Mouse (Mus musculus) heart, postnatal 0 days (tissue): ENCODE measurements around the gene Nr4a3. TPM values are rescaled to one million over a fixed set of nuclear protein-coding genes. Genes with fewer than 3 reads are reported as not detected.
A peak's percentile ranks its signal among the peaks of the same experiment; 100 is the strongest.

Experiments
- ATAC-seq: fragments of 200-750 bp; cut with Nextera tagmentation; 2 replicates; pipeline ENCODE4 v1.8.0; 2017; ENCODE audit warnings: low read depth, moderate number of reproducible peaks, moderate library complexity; ENCODE audit not compliant: insufficient read depth
- DNase-seq: peaks from one replicate; pipeline ENCODE4 v3.0.0-alpha.2; 2016; ENCODE audit warnings: low spot score
- H3K27ac ChIP-seq: fragments of 300-500 bp; sonication (generic); 2 replicates; pipeline ENCODE4 v1.5.1; 2014; ENCODE audit warnings: low read depth, mild to moderate bottlenecking
- H3K27me3 ChIP-seq: fragments of 300-500 bp; sonication (generic); 2 replicates; pipeline ENCODE4 v1.6.1; 2014; ENCODE audit warnings: low read length, mixed read lengths; ENCODE audit not compliant: control insufficient read depth, insufficient read depth
- H3K36me3 ChIP-seq: fragments of 300-500 bp; sonication (generic); replicated peaks from 2 replicates; pipeline ENCODE4 v1.6.1; 2014; ENCODE audit warnings: low read length, mixed read lengths; ENCODE audit not compliant: control insufficient read depth, insufficient read depth
- H3K4me1 ChIP-seq: fragments of 300-500 bp; sonication (generic); 2 replicates; pipeline ENCODE4 v1.6.1; 2014; ENCODE audit warnings: antibody characterized with exemption; ENCODE audit not compliant: control insufficient read depth, insufficient read depth
- H3K4me2 ChIP-seq: fragments of 300-500 bp; sonication (generic); 2 replicates; pipeline ENCODE4 v1.6.1; 2014; ENCODE audit warnings: low read depth, mild to moderate bottlenecking, low read length, moderate library complexity
- H3K4me3 ChIP-seq: fragments of 300-500 bp; sonication (generic); 2 replicates; pipeline ENCODE4 v1.5.1; 2014; ENCODE audit warnings: low read depth, low read length
- H3K9ac ChIP-seq: fragments of 300-500 bp; sonication (generic); replicated peaks from 2 replicates; pipeline ENCODE4 v1.6.1; 2014; ENCODE audit warnings: low read depth, low read length, mixed read lengths
- H3K9me3 ChIP-seq: fragments of 300-500 bp; sonication (generic); replicated peaks from 2 replicates; pipeline ENCODE4 v1.6.1; 2016; ENCODE audit warnings: low read length; ENCODE audit not compliant: control insufficient read depth
- CTCF ChIP-seq: IDR thresholded peaks from 2 replicates; pipeline ENCODE4 v1.5.1; 2016; ENCODE audit warnings: antibody characterized with exemption, control low read depth, low read depth
- EP300 ChIP-seq: IDR thresholded peaks from 2 replicates; pipeline ENCODE4 v1.6.1; 2016; ENCODE audit warnings: antibody characterized with exemption, low read depth
- WGBS: fragments of 180-500 bp; shearing (Covaris S2); extraction: QIAGEN DNeasy Blood & Tissue Kit; methylation state at CpG from one replicate; pipeline ENCODE4 v1.1.7; 2014; 5-methylcytosine and 5-hydroxymethylcytosine counted together
- polyA plus RNA-seq: library from polyadenylated mRNA; unstranded; fragments of >200 nt; fragmentation: Nextera tagmentation; extraction: Ambion mirVana; gene quantifications from 2 replicates; pipeline ENCODE4 v1.2.1, GENCODE M21; 2015
- total RNA-seq: library from RNA; depleted of rRNA; stranded (reverse); fragments of >200 nt; gene quantifications from 2 replicates; pipeline ENCODE4 v1.2.3, GENCODE M21; 2014; ENCODE audit warnings: low replicate concordance

The Nr4a3 gene
- total and polyA plus RNA-seq, 2 experiments from 2014 or later, result 0.30 to 5.3 TPM

GRCm38 (mm10) chr4:48047136-48047765 is 2.3 kb downstream of the Nr4a3 start:
- Histone ChIP-seq H3K27me3 (peaks cover 49% of the 10 kb centered on the region), H3K4me1 (peaks cover 25% of the 10 kb centered on the region; the same call in 1 of the 2 replicates), H3K36me3 (no peaks in the 10 kb centered on the region), H3K27ac (no peak overlapping the region), H3K4me3 (peak overlapping the region; percentile 71), H3K4me2 (peak overlapping the region; percentile 100), H3K9me3 (no peaks in the 10 kb centered on the region), H3K9ac (0 out of 2 replicates have a peak overlapping the region, but pooled peaks have one; percentile 18)
- TF ChIP-seq EP300 (no peak), CTCF (no peak)
- ATAC-seq (no peak), DNase-seq (no peak)
- WGBS, result 1% methylated on average over 33 of the region's 33 CpGs

DNA sequence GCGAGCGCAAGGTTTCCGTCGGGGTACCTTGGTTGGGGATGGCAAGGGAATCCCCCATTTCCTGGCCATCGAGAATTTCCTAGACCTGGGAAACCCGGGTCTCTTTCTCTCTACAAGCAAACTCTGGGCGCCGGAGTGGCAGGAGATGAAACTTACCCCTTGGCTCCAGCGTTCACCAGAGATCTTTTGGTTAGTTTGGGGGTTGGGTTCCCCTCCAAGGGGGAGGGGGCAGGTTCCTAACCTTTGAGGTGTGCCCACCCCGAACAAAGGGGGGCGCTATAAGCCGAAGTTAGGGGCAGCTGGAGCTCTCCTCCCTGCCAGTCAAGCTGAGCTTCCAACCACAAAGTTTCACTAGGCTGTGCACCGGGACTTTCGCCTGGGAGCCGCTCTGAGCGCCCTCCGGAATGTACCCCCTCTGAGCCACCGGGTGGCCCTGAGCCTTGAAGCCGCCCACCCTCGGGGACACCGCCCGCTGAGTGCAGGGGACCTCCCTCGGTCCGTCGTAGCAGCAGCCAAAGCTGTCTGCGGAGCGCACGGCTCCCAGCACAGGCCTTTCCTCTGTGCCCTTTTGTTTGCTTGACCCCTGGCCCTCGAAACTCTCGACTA is 2.9 kb downstream of the Nr4a3 start:
- 1% methylated on average over 30 of the region's 30 CpGs for WGBS
- H3K4me1 ChIP-seq, result peaks cover 25% of the 10 kb centered on the region; the same call in 1 of the 2 replicates
- H3K4me3 ChIP-seq, result peak overlapping the region; percentile 71
- no peaks in the 10 kb centered on the region for H3K9me3 ChIP-seq
- no peaks in the 10 kb centered on the region for H3K36me3 ChIP-seq
- ATAC-seq, result no peak
- TF ChIP-seq EP300 (no peak), CTCF (no peak)
- H3K27me3 ChIP-seq, result peaks cover 56% of the 10 kb centered on the region
- DNase-seq, result no peak
- no peak overlapping the region for H3K27ac ChIP-seq
- H3K4me2 ChIP-seq, result peak overlapping the region; percentile 100
- 0 out of 2 replicates have a peak overlapping the region, but pooled peaks have one; percentile 17 for H3K9ac ChIP-seq

DNA sequence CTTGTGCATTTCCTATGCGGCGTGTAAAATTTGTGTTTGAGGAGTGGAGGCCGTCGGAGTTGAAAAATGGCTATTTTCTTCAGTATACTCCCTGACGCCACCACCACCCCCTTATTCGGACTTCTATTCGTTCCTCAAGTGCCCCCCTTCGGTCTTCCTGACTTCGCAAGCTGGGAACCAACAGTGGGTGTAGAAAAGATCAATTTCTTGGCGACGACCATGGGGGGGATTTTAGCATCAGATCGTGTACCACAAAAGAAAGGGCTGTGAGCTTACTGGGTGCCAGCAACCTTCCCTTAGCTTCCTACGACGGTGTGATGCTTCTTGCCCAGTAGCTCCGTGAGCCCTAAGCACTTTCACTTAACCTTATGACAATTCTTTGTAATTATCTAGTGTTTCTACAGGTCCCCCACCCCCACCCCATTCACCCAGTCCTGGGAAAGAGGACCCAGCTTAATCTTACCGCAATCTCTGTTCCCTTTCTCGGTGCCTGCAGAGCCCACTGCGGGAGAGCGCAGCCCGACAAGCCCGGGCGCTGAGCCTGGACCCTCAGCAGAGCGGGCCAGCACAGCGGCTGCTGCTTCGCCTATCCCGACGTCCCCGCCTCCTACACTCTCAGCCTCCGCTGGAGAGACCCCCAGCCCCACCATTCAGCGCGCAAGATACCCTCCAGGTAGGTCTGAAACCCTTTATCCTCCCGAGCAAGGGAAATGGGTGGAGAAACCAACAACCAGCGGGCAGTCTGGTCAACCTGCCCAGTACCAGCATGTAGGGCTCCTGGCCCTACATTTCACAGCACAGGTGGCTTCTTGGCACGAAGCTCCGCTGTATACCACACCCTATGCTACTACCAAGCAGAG is 3.7 kb downstream of the Nr4a3 start:
- H3K4me1 ChIP-seq, result peaks cover 25% of the 10 kb centered on the region; the same call in 1 of the 2 replicates
- H3K9ac ChIP-seq, result no peak overlapping the region
- no peaks in the 10 kb centered on the region for H3K36me3 ChIP-seq
- H3K27ac ChIP-seq, result no peak overlapping the region
- DNase-seq, result no peak
- 23% methylated on average over 35 of the region's 35 CpGs for WGBS
- peak overlapping the region; percentile 100 for H3K4me2 ChIP-seq
- H3K4me3 ChIP-seq, result peak overlapping the region; percentile 71
- peaks cover 64% of the 10 kb centered on the region for H3K27me3 ChIP-seq
- no peak for ATAC-seq
- H3K9me3 ChIP-seq, result no peaks in the 10 kb centered on the region
- no peak for TF ChIP-seq CTCF
- no peak for TF ChIP-seq EP300

DNA sequence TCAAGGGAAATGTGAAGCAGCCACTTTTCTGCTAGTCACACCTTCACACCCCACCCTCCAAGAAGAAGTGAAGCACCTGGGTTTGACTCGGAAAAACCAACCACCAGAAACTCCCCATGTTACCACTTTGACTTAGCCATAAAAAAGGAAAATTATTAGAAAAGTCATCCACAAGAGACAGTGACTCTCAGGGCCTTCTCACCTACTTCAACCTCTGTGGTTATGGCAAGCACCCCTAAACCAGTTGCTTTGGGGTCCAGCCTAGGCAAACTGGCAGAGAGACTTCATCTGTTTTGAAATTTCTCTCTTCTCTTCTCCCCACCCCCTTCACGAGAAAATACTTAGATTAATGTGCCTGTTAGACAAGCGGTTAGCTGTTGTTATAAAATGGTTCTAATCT is 5.1 kb downstream of the Nr4a3 start:
- Histone ChIP-seq H3K4me1 (peaks cover 25% of the 10 kb centered on the region; the same call in 1 of the 2 replicates), H3K9ac (no peak overlapping the region), H3K27me3 (peaks cover 66% of the 10 kb centered on the region), H3K4me3 (no peak overlapping the region), H3K36me3 (no peaks in the 10 kb centered on the region), H3K27ac (no peak overlapping the region), H3K9me3 (no peaks in the 10 kb centered on the region), H3K4me2 (no peak overlapping the region)
- ATAC-seq, result no peak
- WGBS, result 86% methylated on average over 3 of the region's 3 CpGs
- TF ChIP-seq EP300 (no peak), CTCF (no peak)
- DNase-seq, result no peak

- Histone ChIP-seq H3K9me3 (no peaks in the 10 kb centered on the region), H3K4me1 (peaks cover 22% of the 10 kb centered on the region; the same call in 1 of the 2 replicates), H3K36me3 (no peaks in the 10 kb centered on the region), H3K4me3 (no peak overlapping the region), H3K27ac (no peak overlapping the region), H3K4me2 (no peak overlapping the region), H3K9ac (no peak overlapping the region), H3K27me3 (peaks cover 66% of the 10 kb centered on the region)
- WGBS, result 69% methylated on average over 5 of the region's 5 CpGs
- ATAC-seq (no peak), DNase-seq (no peak)
- TF ChIP-seq EP300, result no peak
- no peak for TF ChIP-seq CTCF
These were observed 5.5 kb downstream of the Nr4a3 start for GRCm38 (mm10) chr4:48050442-48050841.
